Mouse (Mus musculus): ENCODE data around the gene 5031410I06Rik. TPM values are rescaled to one million over a fixed set of nuclear protein-coding genes. Genes with fewer than 3 reads are reported as not detected.
"Not testable (repeated sequence)": the region's sequence is repeated elsewhere in the genome, so short reads cannot be mapped to it uniquely, and the experiment has no call there.

The 5031410I06Rik gene
- 0.24 and 0.32 TPM in 2 replicates for polyA plus RNA-seq (2014; fragmentation: Nextera tagmentation; extraction: Ambion mirVana)

GRCm38 (mm10) chr5:26105262-26105661, at the start of gene 5031410I06Rik:
Gene 5031410I06Rik (minus strand): TSS chr5:26105362.
- not testable (repeated sequence) for H3K27ac ChIP-seq (ENCODE audit: low read length); H3K4me2 ChIP-seq (replicated peaks; ENCODE audit: low read depth, low read length); H3K9ac ChIP-seq (replicated peaks; ENCODE audit: low read depth, low read length); H3K4me1 ChIP-seq (ENCODE audit: control insufficient read depth, insufficient read depth, low read length); ATAC-seq (ENCODE audit: insufficient number of reproducible peaks, insufficient read depth, low FRiP score, low read depth); H3K36me3 ChIP-seq (ENCODE audit: control insufficient read depth, insufficient read depth, low read length); H3K4me3 ChIP-seq (ENCODE audit: low read depth, low read length); H3K9me3 ChIP-seq (ENCODE audit: control insufficient read depth, low read depth, low read length); H3K27me3 ChIP-seq (ENCODE audit: control insufficient read depth, insufficient read depth, low read length)
- no CpG with 5 or more reads among the region's 3 CpGs for WGBS

- 84% methylated on average over 6 of the region's 6 CpGs for WGBS
- H3K36me3 ChIP-seq (ENCODE audit: control insufficient read depth, insufficient read depth, low read length) = no peaks in the 10 kb centered on the region
Measured at GRCm38 (mm10) chr5:26142891-26143290, 37.7 kb upstream of the 5031410I06Rik start.

GRCm38 (mm10) chr5:26121321-26121720, 16.2 kb upstream of the 5031410I06Rik start, which contains the start of gene Gm10220:
Gene Gm10220 (minus strand): TSS chr5:26121421.
- not testable (repeated sequence) for H3K27ac ChIP-seq (ENCODE audit: low read length); H3K4me3 ChIP-seq (ENCODE audit: low read depth, low read length); H3K4me1 ChIP-seq (ENCODE audit: control insufficient read depth, insufficient read depth, low read length); H3K27me3 ChIP-seq (ENCODE audit: control insufficient read depth, insufficient read depth, low read length); H3K9me3 ChIP-seq (ENCODE audit: control insufficient read depth, low read depth, low read length); H3K36me3 ChIP-seq (ENCODE audit: control insufficient read depth, insufficient read depth, low read length); H3K4me2 ChIP-seq (replicated peaks; ENCODE audit: low read depth, low read length); ATAC-seq (ENCODE audit: insufficient number of reproducible peaks, insufficient read depth, low FRiP score, low read depth); H3K9ac ChIP-seq (replicated peaks; ENCODE audit: low read depth, low read length)
- no CpG with 5 or more reads among the region's 3 CpGs for WGBS

More at GRCm38 (mm10) chr5:26142891-26143290, 37.7 kb upstream of the 5031410I06Rik start:
- Histone ChIP-seq H3K4me2 (replicated peaks; ENCODE audit: low read depth, low read length) (no peak overlapping the region), H3K4me1 (ENCODE audit: control insufficient read depth, insufficient read depth, low read length) (no peaks in the 10 kb centered on the region), H3K9me3 (ENCODE audit: control insufficient read depth, low read depth, low read length) (no peaks in the 10 kb centered on the region), H3K27ac (ENCODE audit: low read length) (no peak overlapping the region), H3K27me3 (ENCODE audit: control insufficient read depth, insufficient read depth, low read length) (no peaks in the 10 kb centered on the region), H3K4me3 (ENCODE audit: low read depth, low read length) (no peak overlapping the region), H3K9ac (replicated peaks; ENCODE audit: low read depth, low read length) (no peak overlapping the region)
- no peak for ATAC-seq (ENCODE audit: insufficient number of reproducible peaks, insufficient read depth, low FRiP score, low read depth)

GRCm38 (mm10) chr5:26089191-26089590, 16.0 kb downstream of the 5031410I06Rik start, which contains the start of gene Gm10471:
Gene Gm10471 (minus strand): TSS chr5:26089291.
- H3K27me3 ChIP-seq (ENCODE audit: control insufficient read depth, insufficient read depth, low read length); H3K27ac ChIP-seq (ENCODE audit: low read length); H3K9me3 ChIP-seq (ENCODE audit: control insufficient read depth, low read depth, low read length); H3K9ac ChIP-seq (replicated peaks; ENCODE audit: low read depth, low read length); H3K36me3 ChIP-seq (ENCODE audit: control insufficient read depth, insufficient read depth, low read length); H3K4me2 ChIP-seq (replicated peaks; ENCODE audit: low read depth, low read length); H3K4me1 ChIP-seq (ENCODE audit: control insufficient read depth, insufficient read depth, low read length); ATAC-seq (ENCODE audit: insufficient number of reproducible peaks, insufficient read depth, low FRiP score, low read depth); H3K4me3 ChIP-seq (ENCODE audit: low read depth, low read length): not testable (repeated sequence)
- WGBS = 75% methylated on average over 1 of the region's 1 CpGs

- not testable (repeated sequence) for H3K9me3 ChIP-seq (ENCODE audit: control insufficient read depth, low read depth, low read length); H3K4me2 ChIP-seq (replicated peaks; ENCODE audit: low read depth, low read length); ATAC-seq (ENCODE audit: insufficient number of reproducible peaks, insufficient read depth, low FRiP score, low read depth); H3K4me1 ChIP-seq (ENCODE audit: control insufficient read depth, insufficient read depth, low read length); H3K36me3 ChIP-seq (ENCODE audit: control insufficient read depth, insufficient read depth, low read length); H3K27ac ChIP-seq (ENCODE audit: low read length); H3K27me3 ChIP-seq (ENCODE audit: control insufficient read depth, insufficient read depth, low read length); H3K4me3 ChIP-seq (ENCODE audit: low read depth, low read length); H3K9ac ChIP-seq (replicated peaks; ENCODE audit: low read depth, low read length)
Measured at GRCm38 (mm10) chr5:26079023-26079422, 26.1 kb downstream of the 5031410I06Rik start.

GRCm38 (mm10) chr5:26070716-26071115, 34.4 kb downstream of the 5031410I06Rik start:
- ATAC-seq (ENCODE audit: insufficient number of reproducible peaks, insufficient read depth, low FRiP score, low read depth) = 0 out of 2 replicates have a peak, but pooled peaks have one; percentile 10
- Histone ChIP-seq H3K4me3 (ENCODE audit: low read depth, low read length) (no peak overlapping the region), H3K9ac (replicated peaks; ENCODE audit: low read depth, low read length) (no peak overlapping the region), H3K4me1 (ENCODE audit: control insufficient read depth, insufficient read depth, low read length) (no peaks in the 10 kb centered on the region), H3K27me3 (ENCODE audit: control insufficient read depth, insufficient read depth, low read length) (no peaks in the 10 kb centered on the region), H3K36me3 (ENCODE audit: control insufficient read depth, insufficient read depth, low read length) (no peaks in the 10 kb centered on the region), H3K27ac (ENCODE audit: low read length) (no peak overlapping the region), H3K9me3 (ENCODE audit: control insufficient read depth, low read depth, low read length) (no peaks in the 10 kb centered on the region), H3K4me2 (replicated peaks; ENCODE audit: low read depth, low read length) (no peak overlapping the region)
- 86% methylated on average over 24 of the region's 24 CpGs for WGBS

GRCm38 (mm10) chr5:26058481-26058880, 46.7 kb downstream of the 5031410I06Rik start, which contains the start of gene Gm7347:
Gene Gm7347 (minus strand): TSS chr5:26058581.
- not testable (repeated sequence) for H3K4me3 ChIP-seq (ENCODE audit: low read depth, low read length); H3K27ac ChIP-seq (ENCODE audit: low read length); ATAC-seq (ENCODE audit: insufficient number of reproducible peaks, insufficient read depth, low FRiP score, low read depth); H3K36me3 ChIP-seq (ENCODE audit: control insufficient read depth, insufficient read depth, low read length); H3K27me3 ChIP-seq (ENCODE audit: control insufficient read depth, insufficient read depth, low read length); H3K4me1 ChIP-seq (ENCODE audit: control insufficient read depth, insufficient read depth, low read length); H3K9me3 ChIP-seq (ENCODE audit: control insufficient read depth, low read depth, low read length); H3K4me2 ChIP-seq (replicated peaks; ENCODE audit: low read depth, low read length); H3K9ac ChIP-seq (replicated peaks; ENCODE audit: low read depth, low read length)
- no CpG with 5 or more reads among the region's 2 CpGs for whole genome bisulfite sequencing

Other genes starting within 250 kb of the 5031410I06Rik start
- gene Gm21663, start 163.0 kb downstream of the 5031410I06Rik start, polyA plus RNA-seq (2014; fragmentation: Nextera tagmentation; extraction: Ambion mirVana) = 0.26 TPM in 1 of 2 replicates, not detected in the other
- 0.11 and 0.17 TPM in 2 replicates for gene Gm21671, start 150.9 kb downstream of the 5031410I06Rik start, polyA plus RNA-seq (2014; fragmentation: Nextera tagmentation; extraction: Ambion mirVana)
- 0.18 and 0.22 TPM in 2 replicates for gene Gm21680, start 132.7 kb downstream of the 5031410I06Rik start, polyA plus RNA-seq (2014; fragmentation: Nextera tagmentation; extraction: Ambion mirVana)
- 0.15 and 0.32 TPM in 2 replicates for gene Gm21698, start 116.7 kb downstream of the 5031410I06Rik start, polyA plus RNA-seq (2014; fragmentation: Nextera tagmentation; extraction: Ambion mirVana)
- gene Gm1979, start 100.6 kb downstream of the 5031410I06Rik start, polyA plus RNA-seq (2014; fragmentation: Nextera tagmentation; extraction: Ambion mirVana) = 0.13 and 0.23 TPM in 2 replicates
- gene Gm5862, start 82.4 kb downstream of the 5031410I06Rik start, polyA plus RNA-seq (2014; fragmentation: Nextera tagmentation; extraction: Ambion mirVana) = 0.34 TPM in 1 of 2 replicates, not detected in the other
- gene Speer4a, start 65.8 kb downstream of the 5031410I06Rik start, polyA plus RNA-seq (2014; fragmentation: Nextera tagmentation; extraction: Ambion mirVana) = 0.18 and 0.52 TPM in 2 replicates
- gene Gm7347, start 46.8 kb downstream of the 5031410I06Rik start, polyA plus RNA-seq (2014; fragmentation: Nextera tagmentation; extraction: Ambion mirVana) = 0.17 TPM in 1 of 2 replicates, not detected in the other
- gene Gm10471, start 16.1 kb downstream of the 5031410I06Rik start, polyA plus RNA-seq (2014; fragmentation: Nextera tagmentation; extraction: Ambion mirVana) = 0.09 TPM in 1 of 2 replicates, not detected in the other
- 0.14 and 0.22 TPM in 2 replicates for gene Gm10220, start 16.1 kb upstream of the 5031410I06Rik start, polyA plus RNA-seq (2014; fragmentation: Nextera tagmentation; extraction: Ambion mirVana)
- not detected in 2 replicates for gene Gm7361, start 152.3 kb upstream of the 5031410I06Rik start, polyA plus RNA-seq (2014; fragmentation: Nextera tagmentation; extraction: Ambion mirVana)